Mouse (Mus musculus): ENCODE results near the gene Lgr6. TPM values are rescaled to one million over a fixed set of nuclear protein-coding genes. Genes with fewer than 3 reads are reported as not detected.

Gene Lgr6
- polyA plus RNA-seq, 1 experiment, result 0.16 TPM

- no peak for TF ChIP-seq GATA1 (IDR thresholded peaks at IDR 0.05; ENCODE audit: low read length)
Observed at GRCm38 (mm10) chr1:134972920-134973319, 132.2 kb downstream of the Lgr6 start.

GRCm38 (mm10) chr1:134965430-134965829, 139.6 kb downstream of the Lgr6 start:
- no peak for TF ChIP-seq GATA1 (IDR thresholded peaks at IDR 0.05; ENCODE audit: low read length)

- TF ChIP-seq GATA1 (IDR thresholded peaks at IDR 0.05; ENCODE audit: low read length), result no peak
Observed at GRCm38 (mm10) chr1:134962821-134963220, 142.3 kb downstream of the Lgr6 start.

GRCm38 (mm10) chr1:134962053-134962803, 142.8 kb downstream of the Lgr6 start, which contains the start of gene Ube2t:
TSS of gene Ube2t (plus strand) at chr1:134962565.
- TF ChIP-seq GATA1 (IDR thresholded peaks at IDR 0.05; ENCODE audit: low read length), result no peak

DNA sequence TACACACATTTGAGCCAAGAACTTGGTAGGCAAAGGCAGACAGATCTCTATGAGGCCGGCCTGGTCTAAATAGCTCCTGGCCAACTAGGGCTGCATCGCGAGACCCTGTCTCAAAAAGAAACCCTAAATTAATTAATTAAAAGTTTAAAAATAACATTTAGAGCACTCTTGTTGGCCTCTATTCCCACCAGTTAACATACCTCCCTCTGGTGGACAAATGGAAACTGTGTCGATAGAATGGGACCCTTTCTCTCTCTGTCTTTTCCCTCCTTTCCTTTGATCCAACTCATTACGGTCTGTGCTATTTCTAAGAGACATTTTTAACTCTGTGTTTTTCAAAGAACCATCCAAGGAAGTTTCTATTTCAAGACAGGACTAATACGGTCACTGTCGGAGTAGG, 144.4 kb downstream of the Lgr6 start:
- no peak for TF ChIP-seq GATA1 (IDR thresholded peaks at IDR 0.05; ENCODE audit: low read length)

GRCm38 (mm10) chr1:134955637-134956176, 149.4 kb downstream of the Lgr6 start, which contains the start of gene Ppp1r12b:
TSS of gene Ppp1r12b (minus strand) at chr1:134955942.
- TF ChIP-seq GATA1 (IDR thresholded peaks at IDR 0.05; ENCODE audit: low read length), result no peak

- TF ChIP-seq GATA1 (IDR thresholded peaks at IDR 0.05; ENCODE audit: low read length), result no peak
Observed at GRCm38 (mm10) chr1:134955050-134955636, 149.9 kb downstream of the Lgr6 start.

DNA sequence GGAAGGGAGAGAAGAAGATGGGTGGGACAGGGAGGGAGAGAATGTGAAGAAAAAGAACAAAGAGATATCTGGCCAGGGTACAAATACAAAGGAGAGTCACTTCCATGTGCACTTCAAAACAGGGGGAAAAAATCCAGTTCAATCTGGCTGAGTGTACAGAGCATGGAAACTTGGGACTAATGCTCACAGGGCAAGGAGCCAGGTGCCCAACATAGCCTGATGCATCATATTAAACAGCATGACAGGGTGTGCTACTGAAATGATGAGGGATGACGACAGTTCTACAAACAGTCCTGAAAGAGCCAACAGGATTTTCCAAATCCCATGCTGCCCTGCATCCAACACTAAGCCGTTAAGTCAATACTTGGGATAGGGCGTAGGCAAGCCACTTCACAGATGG, 155.1 kb downstream of the Lgr6 start:
- TF ChIP-seq GATA1 (IDR thresholded peaks at IDR 0.05; ENCODE audit: low read length), result no peak

DNA sequence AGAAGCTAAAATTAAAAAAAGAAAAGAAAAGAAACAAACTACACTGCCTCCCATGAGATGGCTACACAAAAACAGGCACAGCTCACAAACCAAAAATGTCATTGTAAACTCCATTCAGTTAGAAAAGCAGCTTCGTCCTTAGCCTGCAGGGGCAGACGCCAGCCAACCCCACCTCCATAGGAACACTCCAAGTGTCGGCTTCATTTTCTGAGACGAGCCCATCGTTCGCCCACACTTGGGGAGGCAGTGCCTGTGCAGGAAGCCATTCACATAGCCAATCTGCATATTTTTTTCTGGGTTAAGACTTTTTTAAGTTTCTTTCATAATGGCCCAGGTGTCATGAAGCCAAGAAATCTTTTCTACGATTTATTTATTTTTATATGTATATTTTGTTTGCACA, 157.5 kb downstream of the Lgr6 start:
- no peak for TF ChIP-seq GATA1 (IDR thresholded peaks at IDR 0.05; ENCODE audit: low read length)

DNA sequence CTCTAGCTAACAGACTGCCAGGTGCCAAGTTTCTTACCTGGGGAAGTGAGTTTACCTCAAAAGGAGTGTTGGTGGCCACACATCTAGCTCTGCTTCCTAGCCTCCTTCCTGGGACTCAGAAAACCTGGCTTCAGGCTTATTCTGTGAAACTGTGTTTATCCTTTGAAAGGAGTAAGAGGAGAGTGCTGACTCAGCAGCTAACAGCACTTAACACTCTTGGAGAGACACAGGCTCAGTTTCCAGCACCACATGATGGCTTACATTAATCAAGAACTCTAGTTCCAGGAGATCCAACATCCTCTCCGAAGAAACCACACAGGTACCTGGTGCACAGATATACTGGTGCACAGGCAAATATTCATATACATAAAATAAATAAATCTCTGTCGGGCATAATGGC, 162.2 kb downstream of the Lgr6 start:
- no peak for TF ChIP-seq GATA1 (IDR thresholded peaks at IDR 0.05; ENCODE audit: low read length)

DNA sequence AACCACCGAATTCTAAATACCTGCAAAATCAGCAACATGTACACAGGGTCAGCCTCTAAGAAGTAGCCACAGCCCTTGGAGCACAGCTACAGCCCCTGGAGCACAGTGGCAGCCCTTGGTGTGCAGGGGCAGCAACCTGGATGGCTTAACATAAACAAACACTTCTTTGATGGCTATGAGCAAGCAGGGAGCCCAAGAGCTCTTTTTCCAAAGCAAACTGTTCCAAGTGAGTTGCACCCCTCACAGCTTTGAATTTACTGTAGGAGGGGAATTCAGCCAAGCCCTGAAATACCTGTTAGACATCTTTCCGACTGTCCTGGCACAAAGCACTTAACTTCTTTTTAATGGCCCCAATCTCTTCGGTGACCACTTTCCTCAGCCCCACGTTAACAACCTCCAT, 164.2 kb downstream of the Lgr6 start:
- no peak for TF ChIP-seq GATA1 (IDR thresholded peaks at IDR 0.05; ENCODE audit: low read length)

- TF ChIP-seq GATA1 (IDR thresholded peaks at IDR 0.05; ENCODE audit: low read length), result no peak
Observed at GRCm38 (mm10) chr1:134938233-134938632, 166.8 kb downstream of the Lgr6 start.

DNA sequence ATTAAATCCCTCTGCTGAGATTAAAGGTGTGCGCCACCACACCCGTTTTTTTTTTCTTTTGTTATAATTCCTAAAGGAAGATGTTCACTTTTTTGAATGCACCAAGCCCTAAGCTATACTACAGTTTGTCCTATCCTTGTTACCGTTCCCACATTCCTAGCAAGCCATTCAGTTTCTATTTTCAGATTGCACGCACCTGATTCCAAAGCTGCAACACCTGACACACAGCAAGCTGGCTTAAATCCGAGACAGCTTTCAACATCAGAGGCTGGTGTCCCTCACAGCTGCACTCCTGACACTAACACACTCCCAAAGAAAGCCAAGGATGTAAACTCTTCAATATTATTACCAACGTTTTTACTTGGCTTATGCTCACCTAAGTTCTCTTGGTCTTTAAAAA, 168.7 kb downstream of the Lgr6 start:
- TF ChIP-seq GATA1 (IDR thresholded peaks at IDR 0.05; ENCODE audit: low read length), result no peak

Other genes starting within 250 kb of the Lgr6 start
- gene Ppp1r12b, start 149.3 kb downstream of the Lgr6 start, polyA plus RNA-seq (2012), result 2.3 and 2.7 TPM in 2 replicates
- gene Ube2t, start 142.7 kb downstream of the Lgr6 start, polyA plus RNA-seq (2012), result 12.0 and 18.9 TPM in 2 replicates
- gene Ptpn7, start 27.4 kb upstream of the Lgr6 start, polyA plus RNA-seq (2012), result 323 and 358 TPM in 2 replicates
- 71.9 and 78.5 TPM in 2 replicates for gene Arl8a, start 41.5 kb upstream of the Lgr6 start, polyA plus RNA-seq (2012)
- gene Gpr37l1, start 62.4 kb upstream of the Lgr6 start, polyA plus RNA-seq (2012), result not detected in 2 replicates
- gene Elf3, start 153.3 kb upstream of the Lgr6 start, polyA plus RNA-seq (2012), result not detected in 2 replicates
- gene Rnpep, start 178.8 kb upstream of the Lgr6 start, polyA plus RNA-seq (2012), result not detected in 2 replicates
- 6.6 and 7.1 TPM in 2 replicates for gene Timm17a, start 208.5 kb upstream of the Lgr6 start, polyA plus RNA-seq (2012)
- gene Lmod1, start 219.5 kb upstream of the Lgr6 start, polyA plus RNA-seq (2012), result not detected in 2 replicates

All from G1E-ER4 (cell line).